Mouse (Mus musculus): ENCODE measurements around the gene Emc9. TPM values are rescaled to one million over a fixed set of nuclear protein-coding genes. Genes with fewer than 3 reads are reported as not detected.
A peak's percentile ranks its signal among the peaks of the same experiment; 100 is the strongest.

Emc9 gene
- polyA plus RNA-seq, 1 experiment from 2014 or later = 4.2 TPM

DNA sequence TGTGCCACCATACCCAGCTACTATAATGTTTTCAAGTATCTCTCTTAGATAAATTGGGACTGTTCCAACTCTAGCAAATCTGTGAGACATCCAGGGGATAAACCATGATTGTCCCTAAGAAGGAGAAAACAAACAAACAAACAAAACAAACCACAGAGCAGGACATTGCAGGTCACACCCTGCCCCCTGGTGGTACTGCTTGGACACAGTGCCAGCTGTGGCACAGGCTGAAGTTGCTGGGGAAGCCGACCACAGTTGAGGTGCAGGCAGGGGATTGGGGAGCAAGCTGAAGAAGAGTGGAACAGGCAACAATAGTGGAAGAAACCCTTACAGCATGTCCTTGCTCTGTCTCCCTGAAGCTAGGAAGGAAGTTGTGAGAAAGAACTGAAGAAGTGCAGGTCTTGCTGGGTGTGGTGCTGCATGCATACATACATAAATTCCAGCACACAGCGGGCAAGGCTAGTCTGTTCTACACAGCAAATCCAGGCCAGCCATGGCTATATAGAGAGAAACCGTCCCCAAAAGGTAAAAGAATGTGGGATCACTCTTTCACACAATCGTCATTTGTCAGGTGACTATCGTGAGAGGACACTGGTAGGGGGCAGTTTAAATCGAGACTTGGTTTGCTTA is 48.9 kb downstream of the Emc9 start:
- no peak overlapping the region for H3K27ac ChIP-seq (replicated peaks; ENCODE audit: low read depth, low read length)
- H3K36me3 ChIP-seq (ENCODE audit: control insufficient read depth, insufficient read depth, low read length) = no peaks in the 10 kb centered on the region
- DNase-seq (ENCODE audit: low spot score) (peak; percentile 64), ATAC-seq (ENCODE audit: insufficient number of reproducible peaks, low FRiP score, low TSS enrichment, low read depth) (no peak)
- no peak overlapping the region for H3K4me3 ChIP-seq (ENCODE audit: low read depth, low read length)
- no peak overlapping the region for H3K9ac ChIP-seq (ENCODE audit: low read length)
- no peaks in the 10 kb centered on the region for H3K9me3 ChIP-seq (ENCODE audit: control insufficient read depth, low read length)
- no peak overlapping the region for H3K4me2 ChIP-seq (ENCODE audit: low read depth, severe bottlenecking)
- no peaks in the 10 kb centered on the region for H3K27me3 ChIP-seq (ENCODE audit: control insufficient read depth, insufficient read depth, low read length)
- H3K4me1 ChIP-seq (ENCODE audit: control insufficient read depth, insufficient read depth, low read length) = peaks cover 5% of the 10 kb centered on the region
- WGBS = 52% methylated on average over 6 of the region's 6 CpGs

Other genes with a start within 250 kb of the Emc9 start
- 49.4 and 55.3 TPM in 2 replicates for gene Dhrs4, start 106.5 kb downstream of the Emc9 start, polyA plus RNA-seq (2014; fragmentation: Nextera tagmentation; extraction: Ambion mirVana)
- gene Carmil3, start 94.7 kb downstream of the Emc9 start, polyA plus RNA-seq (2014; fragmentation: Nextera tagmentation; extraction: Ambion mirVana) = 3.0 and 3.7 TPM in 2 replicates
- not detected in 2 replicates for gene Cpne6, start 74.9 kb downstream of the Emc9 start, polyA plus RNA-seq (2014; fragmentation: Nextera tagmentation; extraction: Ambion mirVana)
- gene Nrl, start 60.3 kb downstream of the Emc9 start, polyA plus RNA-seq (2014; fragmentation: Nextera tagmentation; extraction: Ambion mirVana) = not detected in 2 replicates
- 20.4 and 21.6 TPM in 2 replicates for gene Pck2, start 45.0 kb downstream of the Emc9 start, polyA plus RNA-seq (2014; fragmentation: Nextera tagmentation; extraction: Ambion mirVana)
- gene Dcaf11, start 25.3 kb downstream of the Emc9 start, polyA plus RNA-seq (2014; fragmentation: Nextera tagmentation; extraction: Ambion mirVana) = 67.7 and 68.0 TPM in 2 replicates
- 0.48 and 0.79 TPM in 2 replicates for gene A730061H03Rik, start 24.9 kb downstream of the Emc9 start, polyA plus RNA-seq (2014; fragmentation: Nextera tagmentation; extraction: Ambion mirVana)
- 5.0 and 6.5 TPM in 2 replicates for gene Fitm1, start 9.7 kb downstream of the Emc9 start, polyA plus RNA-seq (2014; fragmentation: Nextera tagmentation; extraction: Ambion mirVana)
- 138 and 152 TPM in 2 replicates for gene Psme1, start 7.2 kb downstream of the Emc9 start, polyA plus RNA-seq (2014; fragmentation: Nextera tagmentation; extraction: Ambion mirVana)
- gene Psme2, start 5.8 kb upstream of the Emc9 start, polyA plus RNA-seq (2014; fragmentation: Nextera tagmentation; extraction: Ambion mirVana) = 195 and 225 TPM in 2 replicates
- gene Rnf31, start 6.4 kb upstream of the Emc9 start, polyA plus RNA-seq (2014; fragmentation: Nextera tagmentation; extraction: Ambion mirVana) = 10.3 and 13.9 TPM in 2 replicates
- 5.9 and 6.7 TPM in 2 replicates for gene Irf9, start 18.3 kb upstream of the Emc9 start, polyA plus RNA-seq (2014; fragmentation: Nextera tagmentation; extraction: Ambion mirVana)
- 7.7 TPM in 2 replicates for gene Rec8, start 32.7 kb upstream of the Emc9 start, polyA plus RNA-seq (2014; fragmentation: Nextera tagmentation; extraction: Ambion mirVana)
- 91.5 and 100 TPM in 2 replicates for gene Ipo4, start 50.7 kb upstream of the Emc9 start, polyA plus RNA-seq (2014; fragmentation: Nextera tagmentation; extraction: Ambion mirVana)
- gene Gm49378, start 52.6 kb upstream of the Emc9 start, polyA plus RNA-seq (2014; fragmentation: Nextera tagmentation; extraction: Ambion mirVana) = 2.2 and 2.9 TPM in 2 replicates
- 83.2 and 83.3 TPM in 2 replicates for gene Tm9sf1, start 58.5 kb upstream of the Emc9 start, polyA plus RNA-seq (2014; fragmentation: Nextera tagmentation; extraction: Ambion mirVana)
- gene Tssk4, start 64.9 kb upstream of the Emc9 start, polyA plus RNA-seq (2014; fragmentation: Nextera tagmentation; extraction: Ambion mirVana) = 0.77 and 0.91 TPM in 2 replicates
- gene Mdp1, start 75.2 kb upstream of the Emc9 start, polyA plus RNA-seq (2014; fragmentation: Nextera tagmentation; extraction: Ambion mirVana) = 60.7 and 64.0 TPM in 2 replicates
- 55.4 and 60.9 TPM in 2 replicates for gene Gmpr2, start 86.6 kb upstream of the Emc9 start, polyA plus RNA-seq (2014; fragmentation: Nextera tagmentation; extraction: Ambion mirVana)
- 619 and 660 TPM in 2 replicates for gene Nedd8, start 86.8 kb upstream of the Emc9 start, polyA plus RNA-seq (2014; fragmentation: Nextera tagmentation; extraction: Ambion mirVana)
- 68.1 and 68.5 TPM in 2 replicates for gene Tinf2, start 96.5 kb upstream of the Emc9 start, polyA plus RNA-seq (2014; fragmentation: Nextera tagmentation; extraction: Ambion mirVana)
- gene Tgm1, start 128.6 kb upstream of the Emc9 start, polyA plus RNA-seq (2014; fragmentation: Nextera tagmentation; extraction: Ambion mirVana) = 2.1 TPM in 2 replicates
- gene Rabggta, start 137.0 kb upstream of the Emc9 start, polyA plus RNA-seq (2014; fragmentation: Nextera tagmentation; extraction: Ambion mirVana) = 20.0 and 20.2 TPM in 2 replicates
- 65.9 and 72.8 TPM in 2 replicates for gene Dhrs1, start 160.4 kb upstream of the Emc9 start, polyA plus RNA-seq (2014; fragmentation: Nextera tagmentation; extraction: Ambion mirVana)
- 55.5 and 56.7 TPM in 2 replicates for gene Nop9, start 160.4 kb upstream of the Emc9 start, polyA plus RNA-seq (2014; fragmentation: Nextera tagmentation; extraction: Ambion mirVana)
- gene Cideb, start 173.2 kb upstream of the Emc9 start, polyA plus RNA-seq (2014; fragmentation: Nextera tagmentation; extraction: Ambion mirVana) = 0.37 TPM in 1 of 2 replicates, not detected in the other
- gene Ltb4r2, start 176.1 kb upstream of the Emc9 start, polyA plus RNA-seq (2014; fragmentation: Nextera tagmentation; extraction: Ambion mirVana) = 0.39 and 0.68 TPM in 2 replicates
- gene Ltb4r1, start 180.7 kb upstream of the Emc9 start, polyA plus RNA-seq (2014; fragmentation: Nextera tagmentation; extraction: Ambion mirVana) = 0.17 TPM in 1 of 2 replicates, not detected in the other
- gene Adcy4, start 198.8 kb upstream of the Emc9 start, polyA plus RNA-seq (2014; fragmentation: Nextera tagmentation; extraction: Ambion mirVana) = 13.2 and 15.0 TPM in 2 replicates
- 26.3 and 30.8 TPM in 2 replicates for gene Ripk3, start 203.6 kb upstream of the Emc9 start, polyA plus RNA-seq (2014; fragmentation: Nextera tagmentation; extraction: Ambion mirVana)
- 105 and 106 TPM in 2 replicates for gene Nfatc4, start 237.8 kb upstream of the Emc9 start, polyA plus RNA-seq (2014; fragmentation: Nextera tagmentation; extraction: Ambion mirVana)